Comparison of ENCODE assay signal across 8 mouse cellular contexts in the genomic region with DNA sequence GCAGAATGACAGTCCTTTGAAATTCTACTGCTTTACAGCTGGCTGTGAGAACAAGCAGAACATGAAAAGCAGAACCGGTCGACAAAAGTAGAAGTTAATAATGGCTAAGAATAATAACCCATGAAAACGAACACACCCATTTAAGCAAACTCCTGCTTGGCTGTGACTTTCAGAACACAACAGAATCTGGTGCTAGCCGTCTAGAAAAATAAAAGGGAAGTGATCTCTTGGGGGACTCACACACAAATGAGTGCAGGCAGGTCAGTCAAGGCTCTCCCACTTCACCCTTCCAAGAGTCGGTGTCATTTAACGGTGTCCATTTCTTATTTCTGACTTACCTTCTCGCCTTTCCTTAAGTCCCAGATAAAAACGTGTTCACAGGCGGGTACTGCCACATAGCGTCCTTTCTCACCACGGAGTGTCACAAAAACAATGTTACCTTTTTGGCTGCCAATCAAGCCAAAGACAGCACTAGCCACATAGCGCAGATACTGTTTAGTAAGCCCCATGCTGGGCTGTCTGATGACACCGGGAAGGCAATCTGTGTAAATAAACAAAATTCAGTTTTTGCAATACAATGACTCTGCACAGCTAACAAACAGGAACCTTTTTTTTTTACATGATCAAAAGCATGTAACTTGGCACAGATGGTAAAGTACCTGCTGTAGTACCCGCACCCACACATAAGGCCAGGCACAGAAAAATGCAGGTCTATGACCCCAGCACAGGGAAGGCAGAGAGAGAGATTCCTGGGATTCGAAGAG. TPM values are rescaled to one million over a fixed set of nuclear protein-coding genes. Genes with fewer than 3 reads are reported as not detected.
A peak's percentile ranks its signal among the peaks of the same experiment; 100 is the strongest.
DNase-seq lines count a peak whose midpoint lies in the region; ATAC-seq and TF ChIP-seq lines count a peak whose summit lies in the region.

No protein-coding gene starts in this region.

- no peaks in the 10 kb centered on the region for H3K9me3 ChIP-seq in CH12.LX (replicated peaks; ENCODE audit: low read length)
- H3K9me3 ChIP-seq in liver, postnatal 0 days (ENCODE audit: low read length), result no peaks in the 10 kb centered on the region

- TF ChIP-seq POLR2A in CH12.LX (IDR thresholded peaks at IDR 0.05; ENCODE audit: low read depth, low read length), result no peak

- TF ChIP-seq RAD21 in CH12.LX (IDR thresholded peaks at IDR 0.05; ENCODE audit: low read depth, low read length), result no peak

- peak overlapping the region; percentile 75 to 92 (median 79) for H3K4me3 ChIP-seq in CH12.LX (replicated peaks in 1 of 3; ENCODE audit: low read depth in 2 of 3, low read length in 2 of 3, poor library complexity in 1 of 3)
- H3K4me3 ChIP-seq in liver, postnatal 0 days (ENCODE audit: low read depth, low read length), result peak overlapping the region; percentile 75

- intact Hi-C loops in gastrocnemius, postnatal 36 days (cut with DNase I), result no loop called here

- DNase-seq in cerebellum, adult 9-11 months, result peak; percentile 16
- no peak for DNase-seq in cerebellum, postnatal 14 days
- DNase-seq in CH12.LX (ENCODE audit: extremely low read depth), result peak; percentile 27
- no peak for DNase-seq in liver, postnatal 0 days
- no peak for DNase-seq in gastrocnemius, postnatal 36 days
- DNase-seq in T-cell, adult 2 months (ENCODE audit: low spot score), result no peak
- no peak for DNase-seq in frontal cortex, postnatal 10 days (ENCODE audit: low spot score in 2 of 2)

- peak; percentile 31 for ATAC-seq in granulocyte monocyte progenitor cell, adult 5-6 weeks (replicated peaks; ENCODE audit: poor library complexity, severe bottlenecking)
- no peak for ATAC-seq in liver, postnatal 0 days

- H3K27ac ChIP-seq in CH12.LX (ENCODE audit: insufficient read depth, low read depth), result no peak overlapping the region
- no peak overlapping the region for H3K27ac ChIP-seq in liver, postnatal 0 days (ENCODE audit: low read depth)

- peak overlapping the region; percentile 72 for H3K4me2 ChIP-seq in CH12.LX (ENCODE audit: insufficient read depth, low read depth, poor library complexity, severe bottlenecking)
- H3K4me2 ChIP-seq in liver, postnatal 0 days (ENCODE audit: low read depth, low read length), result peak overlapping the region; percentile 84

- H3K79me2 ChIP-seq in CH12.LX (replicated peaks; ENCODE audit: control insufficient read depth, extremely low read depth, insufficient read depth, poor library complexity, severe bottlenecking), result peaks cover 31% of the 10 kb centered on the region

- in situ Hi-C loops in CH12.LX (cut with MboI; ENCODE audit: low pct_ligation_motif_present, low pct_unique_long_range_greater_than_20kb, low sequenced_read_pairs), result no loop called here

- no peaks in the 10 kb centered on the region for H3K27me3 ChIP-seq in CH12.LX (replicated peaks)
- H3K27me3 ChIP-seq in liver, postnatal 0 days (ENCODE audit: insufficient read depth, low read length), result no peaks in the 10 kb centered on the region

- H3K9ac ChIP-seq in CH12.LX (ENCODE audit: insufficient read depth, low read depth), result peak overlapping the region; percentile 74
- H3K9ac ChIP-seq in liver, postnatal 0 days (replicated peaks), result no peak overlapping the region; the same call in 1 of the 2 replicates

- H3K4me1 ChIP-seq in CH12.LX (ENCODE audit: control insufficient read depth in 1 of 2, insufficient read depth in 2 of 2), result peaks cover 5 to 21% of the 10 kb centered on the region in 2 experiments; a peak in 3 of 4 replicates
- peaks cover 9% of the 10 kb centered on the region; the same call in 1 of the 2 replicates for H3K4me1 ChIP-seq in liver, postnatal 0 days (ENCODE audit: insufficient read depth)

- H3K36me3 ChIP-seq in CH12.LX (replicated peaks in 1 of 2; ENCODE audit: control insufficient read depth in 1 of 2, insufficient read depth in 1 of 2, low read length in 1 of 2), result peaks cover 31 to 48% of the 10 kb centered on the region in 2 experiments
- peaks cover 29% of the 10 kb centered on the region for H3K36me3 ChIP-seq in liver, postnatal 0 days (replicated peaks; ENCODE audit: insufficient read depth, low read length)

- dilution Hi-C loops in CH12.LX (cut with MboI; ENCODE audit: extremely low pct_ligation_motif_present, extremely low pct_unique_long_range_greater_than_20kb, low sequenced_read_pairs), result no loop called here

- TF ChIP-seq CTCF in CH12.LX (conservative IDR thresholded peaks at IDR 0.05 in 1 of 2, IDR thresholded peaks at IDR 0.05 in 1 of 2; ENCODE audit: low read depth in 2 of 2, low read length in 2 of 2), result no peak
- TF ChIP-seq CTCF in liver, postnatal 0 days (IDR thresholded peaks at IDR 0.05; ENCODE audit: low read depth), result no peak

- WGBS in liver, postnatal 0 days (ENCODE audit: insufficient replicate concordance), result 77% methylated on average over 15 of the region's 15 CpGs

- no peak for TF ChIP-seq EP300 in CH12.LX (IDR thresholded peaks at IDR 0.05; ENCODE audit: low read length)
- TF ChIP-seq EP300 in liver, postnatal 0 days (IDR thresholded peaks at IDR 0.05; ENCODE audit: low read depth), result no peak

TF ChIP-seq in CH12.LX, 34 proteins besides CTCF, POLR2A, EP300 and RAD21:
- no peak for TF ChIP-seq NELFE (IDR thresholded peaks at IDR 0.05; ENCODE audit: low read depth, low read length)
- no peak for TF ChIP-seq MEF2A (IDR thresholded peaks at IDR 0.05; ENCODE audit: borderline replicate concordance, low read depth, low read length)
- no peak for TF ChIP-seq RCOR1 (conservative IDR thresholded peaks at IDR 0.05; ENCODE audit: low read depth, low read length)
- TF ChIP-seq MAZ (IDR thresholded peaks at IDR 0.05; ENCODE audit: low read depth, low read length), result no peak
- no peak for TF ChIP-seq CHD1 (IDR thresholded peaks at IDR 0.05; ENCODE audit: low read depth, low read length)
- TF ChIP-seq TCF12 (IDR thresholded peaks at IDR 0.05; ENCODE audit: low read depth, low read length), result no peak
- TF ChIP-seq MXI1 (IDR thresholded peaks at IDR 0.05; ENCODE audit: low read depth, low read length), result no peak
- TF ChIP-seq MAFK (IDR thresholded peaks at IDR 0.05; ENCODE audit: insufficient replicate concordance, low read length), result no peak
- TF ChIP-seq E2F4 (IDR thresholded peaks at IDR 0.05; ENCODE audit: insufficient replicate concordance, low read depth, low read length), result no peak
- no peak for TF ChIP-seq GABPA (IDR thresholded peaks at IDR 0.05; ENCODE audit: insufficient replicate concordance, low read depth, low read length)
- no peak for TF ChIP-seq USF1 (IDR thresholded peaks at IDR 0.05; ENCODE audit: low read depth, low read length)
- TF ChIP-seq USF2 (conservative IDR thresholded peaks at IDR 0.05; ENCODE audit: low read depth, low read length), result no peak
- no peak for TF ChIP-seq ZMIZ1 (IDR thresholded peaks at IDR 0.05; ENCODE audit: low read depth, low read length)
- TF ChIP-seq ZC3H11A (IDR thresholded peaks at IDR 0.05; ENCODE audit: low read depth, low read length), result no peak
- no peak for TF ChIP-seq JUN (IDR thresholded peaks at IDR 0.05; ENCODE audit: insufficient read depth, low read depth, low read length)
- no peak for TF ChIP-seq HCFC1 (IDR thresholded peaks at IDR 0.05; ENCODE audit: low read depth, low read length)
- no peak for TF ChIP-seq ETS1 (conservative IDR thresholded peaks at IDR 0.05; ENCODE audit: low read depth, low read length)
- TF ChIP-seq PAX5 (IDR thresholded peaks at IDR 0.05; ENCODE audit: low read length), result no peak
- no peak for TF ChIP-seq MAX (IDR thresholded peaks at IDR 0.05; ENCODE audit: low read length)

RNA-seq across cellular contexts. Expression of a gene that starts 1.3 kb away (rescaled TPM):
- total RNA-seq in CH12.LX (2012; rRNA removed) (16.9 and 22.3 TPM in 2 replicates), CH12.LX (2014; rRNA removed) (32.5 and 37.8 TPM in 2 replicates)
- polyA plus RNA-seq in CH12.LX (2012; ENCODE audit: insufficient read length, low read depth), result 14.2 and 16.2 TPM in 2 replicates
- total RNA-seq in granulocyte monocyte progenitor cell, adult 5-6 weeks (2014; fragmentation: Nextera tagmentation), result 25.6 and 33.3 TPM in 2 replicates
- total RNA-seq in granulocyte monocyte progenitor cell, adult 5-6 weeks (2017), result 14.6 and 32.1 TPM in 2 replicates
- polyA plus RNA-seq in liver, postnatal 0 days (2015; fragmentation: Nextera tagmentation; extraction: Ambion mirVana), result 16.0 and 17.9 TPM in 2 replicates
- total RNA-seq in gastrocnemius, postnatal 36 days (2021), result 1 to 10 TPM; 5.6 to 6.4 TPM

RNA-seq across cellular contexts. Expression of a gene that starts 1.3 kb away (rescaled TPM):
- total RNA-seq in CH12.LX (2012; rRNA removed), result 55.2 and 70.3 TPM in 2 replicates
- total RNA-seq in CH12.LX (2014; rRNA removed), result 67.3 and 77.6 TPM in 2 replicates
- polyA plus RNA-seq in CH12.LX (2012; ENCODE audit: insufficient read length, low read depth), result 71.4 and 78.9 TPM in 2 replicates
- total RNA-seq in granulocyte monocyte progenitor cell, adult 5-6 weeks (2014; fragmentation: Nextera tagmentation), result 50.0 and 60.4 TPM in 2 replicates
- 134 and 140 TPM in 2 replicates for total RNA-seq in granulocyte monocyte progenitor cell, adult 5-6 weeks (2017)
- 9.8 and 12.1 TPM in 2 replicates for polyA plus RNA-seq in liver, postnatal 0 days (2015; fragmentation: Nextera tagmentation; extraction: Ambion mirVana)
- total RNA-seq in gastrocnemius, postnatal 36 days (2021), result 1 to 10 TPM; 7.1 to 9.8 TPM

Comparison
In these comparisons a context has a peak if more than half of its experiments do, and no peak if none do; other contexts are left out.
1. DNase-seq: peak in cerebellum, adult 9-11 months (single experiment) and CH12.LX (single experiment); none in cerebellum, postnatal 14 days (0 of 2), liver, postnatal 0 days (single experiment), gastrocnemius, postnatal 36 days (0 of 2), T-cell, adult 2 months (single experiment) and frontal cortex, postnatal 10 days (0 of 2).
2. RNA of a gene that starts 1.3 kb away (total RNA-seq): 50.0 to 140 TPM in granulocyte monocyte progenitor cell, adult 5-6 weeks and 55.2 to 77.6 TPM in CH12.LX; 7.1 to 9.8 TPM in gastrocnemius, postnatal 36 days; every median in the first group is over 4 times any median in the second.